Mouse (Mus musculus): ENCODE data around the gene Ppp1ca. TPM values are rescaled to one million over a fixed set of nuclear protein-coding genes. Genes with fewer than 3 reads are reported as not detected.

The Ppp1ca gene
- polyA plus RNA-seq, 1 experiment from 2014 or later, result 744 TPM

- 98% methylated on average over 8 of the region's 8 CpGs for WGBS
- peaks cover 11% of the 10 kb centered on the region; the same call in 1 of the 2 replicates for H3K4me1 ChIP-seq (ENCODE audit: control insufficient read depth, insufficient read depth, low read length)
- H3K4me2 ChIP-seq (ENCODE audit: low read depth, low read length), result no peak overlapping the region
- H3K27ac ChIP-seq (replicated peaks; ENCODE audit: low read depth, low read length), result no peak overlapping the region
- no peak overlapping the region for H3K9ac ChIP-seq (ENCODE audit: low read depth, low read length)
- H3K27me3 ChIP-seq (replicated peaks; ENCODE audit: control insufficient read depth, insufficient read depth, low read length), result no peaks in the 10 kb centered on the region
- ATAC-seq (ENCODE audit: low read depth), result no peak
- no peak for DNase-seq (ENCODE audit: low spot score)
- H3K36me3 ChIP-seq (ENCODE audit: control insufficient read depth, insufficient read depth, low read length), result peaks cover 58% of the 10 kb centered on the region
- H3K9me3 ChIP-seq (ENCODE audit: control insufficient read depth, low read length), result no peaks in the 10 kb centered on the region
- no peak overlapping the region for H3K4me3 ChIP-seq (ENCODE audit: low read depth, low read length)
These were observed 39.2 kb upstream of the Ppp1ca start for GRCm38 (mm10) chr19:4152445-4153231.

- Histone ChIP-seq H3K9me3 (ENCODE audit: control insufficient read depth, low read length) (no peaks in the 10 kb centered on the region), H3K4me3 (ENCODE audit: low read depth, low read length) (no peak within 1 kb of the TSS), H3K27ac (replicated peaks; ENCODE audit: low read depth, low read length) (no peak within 1 kb of the TSS), H3K4me2 (ENCODE audit: low read depth, low read length) (no peak within 1 kb of the TSS), H3K36me3 (ENCODE audit: control insufficient read depth, insufficient read depth, low read length) (peaks cover 64% of the 10 kb centered on the region), H3K9ac (ENCODE audit: low read depth, low read length) (no peak within 1 kb of the TSS), H3K4me1 (ENCODE audit: control insufficient read depth, insufficient read depth, low read length) (0 out of 2 replicates have a peak, but pooled peaks cover 5% of the 10 kb centered on the region), H3K27me3 (replicated peaks; ENCODE audit: control insufficient read depth, insufficient read depth, low read length) (no peaks in the 10 kb centered on the region)
- DNase-seq (ENCODE audit: low spot score), result no peak
- ATAC-seq (ENCODE audit: low read depth), result no peak
- 84% methylated on average over 10 of the region's 11 CpGs for WGBS
These were observed 38.6 kb upstream of the Ppp1ca start, which contains the start of gene Ptprcap for GRCm38 (mm10) chr19:4153232-4153654. Ptprcap (plus strand) TSS chr19:4153604.

GRCm38 (mm10) chr19:4154437-4155222 is 37.2 kb upstream of the Ppp1ca start:
- WGBS, result 77% methylated on average over 13 of the region's 13 CpGs
- ATAC-seq (ENCODE audit: low read depth), result no peak

GRCm38 (mm10) chr19:4155223-4156072 is 36.4 kb upstream of the Ppp1ca start:
- no peak overlapping the region for H3K9ac ChIP-seq (ENCODE audit: low read depth, low read length)
- H3K4me2 ChIP-seq (ENCODE audit: low read depth, low read length), result no peak overlapping the region
- H3K36me3 ChIP-seq (ENCODE audit: control insufficient read depth, insufficient read depth, low read length), result peaks cover 76% of the 10 kb centered on the region
- H3K9me3 ChIP-seq (ENCODE audit: control insufficient read depth, low read length), result no peaks in the 10 kb centered on the region
- no peak overlapping the region for H3K27ac ChIP-seq (replicated peaks; ENCODE audit: low read depth, low read length)
- H3K4me1 ChIP-seq (ENCODE audit: control insufficient read depth, insufficient read depth, low read length), result no peaks in the 10 kb centered on the region
- ATAC-seq (ENCODE audit: low read depth) (peak; percentile 37; the same call in 1 of the 2 replicates), DNase-seq (ENCODE audit: low spot score) (no peak)
- 76% methylated on average over 6 of the region's 6 CpGs for WGBS
- no peaks in the 10 kb centered on the region for H3K27me3 ChIP-seq (replicated peaks; ENCODE audit: control insufficient read depth, insufficient read depth, low read length)
- H3K4me3 ChIP-seq (ENCODE audit: low read depth, low read length), result no peak overlapping the region

More at GRCm38 (mm10) chr19:4154437-4155222, 37.2 kb upstream of the Ppp1ca start:
- Histone ChIP-seq H3K9me3 (ENCODE audit: control insufficient read depth, low read length) (no peaks in the 10 kb centered on the region), H3K9ac (ENCODE audit: low read depth, low read length) (no peak overlapping the region), H3K4me1 (ENCODE audit: control insufficient read depth, insufficient read depth, low read length) (no peaks in the 10 kb centered on the region), H3K36me3 (ENCODE audit: control insufficient read depth, insufficient read depth, low read length) (peaks cover 77% of the 10 kb centered on the region), H3K4me2 (ENCODE audit: low read depth, low read length) (no peak overlapping the region), H3K27ac (replicated peaks; ENCODE audit: low read depth, low read length) (no peak overlapping the region), H3K4me3 (ENCODE audit: low read depth, low read length) (no peak overlapping the region), H3K27me3 (replicated peaks; ENCODE audit: control insufficient read depth, insufficient read depth, low read length) (no peaks in the 10 kb centered on the region)
- DNase-seq (ENCODE audit: low spot score), result no peak

- Histone ChIP-seq H3K9me3 (ENCODE audit: control insufficient read depth, low read length) (no peaks in the 10 kb centered on the region), H3K4me2 (ENCODE audit: low read depth, low read length) (no peak overlapping the region), H3K27ac (replicated peaks; ENCODE audit: low read depth, low read length) (no peak overlapping the region), H3K36me3 (ENCODE audit: control insufficient read depth, insufficient read depth, low read length) (peaks cover 75% of the 10 kb centered on the region), H3K4me1 (ENCODE audit: control insufficient read depth, insufficient read depth, low read length) (no peaks in the 10 kb centered on the region), H3K4me3 (ENCODE audit: low read depth, low read length) (no peak overlapping the region), H3K9ac (ENCODE audit: low read depth, low read length) (no peak overlapping the region), H3K27me3 (replicated peaks; ENCODE audit: control insufficient read depth, insufficient read depth, low read length) (no peaks in the 10 kb centered on the region)
- no peak for DNase-seq (ENCODE audit: low spot score)
- ATAC-seq (ENCODE audit: low read depth), result no peak
- WGBS, result 74% methylated on average over 20 of the region's 20 CpGs
These were observed 35.7 kb upstream of the Ppp1ca start for GRCm38 (mm10) chr19:4156073-4156579.

GRCm38 (mm10) chr19:4156771-4157170 is 35.1 kb upstream of the Ppp1ca start:
- no peaks in the 10 kb centered on the region for H3K27me3 ChIP-seq (replicated peaks; ENCODE audit: control insufficient read depth, insufficient read depth, low read length)
- H3K4me3 ChIP-seq (ENCODE audit: low read depth, low read length), result no peak overlapping the region
- H3K36me3 ChIP-seq (ENCODE audit: control insufficient read depth, insufficient read depth, low read length), result peaks cover 78% of the 10 kb centered on the region
- no peak overlapping the region for H3K27ac ChIP-seq (replicated peaks; ENCODE audit: low read depth, low read length)
- H3K9me3 ChIP-seq (ENCODE audit: control insufficient read depth, low read length), result no peaks in the 10 kb centered on the region
- no peak for DNase-seq (ENCODE audit: low spot score)
- H3K9ac ChIP-seq (ENCODE audit: low read depth, low read length), result no peak overlapping the region
- WGBS, result 92% methylated on average over 12 of the region's 12 CpGs
- ATAC-seq (ENCODE audit: low read depth), result no peak
- no peak overlapping the region for H3K4me2 ChIP-seq (ENCODE audit: low read depth, low read length)
- no peaks in the 10 kb centered on the region for H3K4me1 ChIP-seq (ENCODE audit: control insufficient read depth, insufficient read depth, low read length)

GRCm38 (mm10) chr19:4159049-4159448 is 32.8 kb upstream of the Ppp1ca start:
- H3K36me3 ChIP-seq (ENCODE audit: control insufficient read depth, insufficient read depth, low read length), result peaks cover 58% of the 10 kb centered on the region
- no peak overlapping the region for H3K9ac ChIP-seq (ENCODE audit: low read depth, low read length)
- no peak for ATAC-seq (ENCODE audit: low read depth)
- 96% methylated on average over 8 of the region's 8 CpGs for WGBS
- H3K27me3 ChIP-seq (replicated peaks; ENCODE audit: control insufficient read depth, insufficient read depth, low read length), result no peaks in the 10 kb centered on the region
- H3K27ac ChIP-seq (replicated peaks; ENCODE audit: low read depth, low read length), result no peak overlapping the region
- no peak overlapping the region for H3K4me3 ChIP-seq (ENCODE audit: low read depth, low read length)
- H3K4me1 ChIP-seq (ENCODE audit: control insufficient read depth, insufficient read depth, low read length), result peaks cover 10% of the 10 kb centered on the region; the same call in 1 of the 2 replicates
- DNase-seq (ENCODE audit: low spot score), result no peak
- no peaks in the 10 kb centered on the region for H3K9me3 ChIP-seq (ENCODE audit: control insufficient read depth, low read length)
- H3K4me2 ChIP-seq (ENCODE audit: low read depth, low read length), result no peak overlapping the region

Measured in embryonic facial prominence, embryonic 14.5 days (tissue).